Mouse (Mus musculus) lung, postnatal 4 days (tissue): Measurements from ENCODE around the gene Zfyve28.

Source experiments
- DNase-seq, 2 experiments: peaks; one replicate each; pipeline ENCODE4 v3.0.0; 2021

Zfyve28 gene

DNA sequence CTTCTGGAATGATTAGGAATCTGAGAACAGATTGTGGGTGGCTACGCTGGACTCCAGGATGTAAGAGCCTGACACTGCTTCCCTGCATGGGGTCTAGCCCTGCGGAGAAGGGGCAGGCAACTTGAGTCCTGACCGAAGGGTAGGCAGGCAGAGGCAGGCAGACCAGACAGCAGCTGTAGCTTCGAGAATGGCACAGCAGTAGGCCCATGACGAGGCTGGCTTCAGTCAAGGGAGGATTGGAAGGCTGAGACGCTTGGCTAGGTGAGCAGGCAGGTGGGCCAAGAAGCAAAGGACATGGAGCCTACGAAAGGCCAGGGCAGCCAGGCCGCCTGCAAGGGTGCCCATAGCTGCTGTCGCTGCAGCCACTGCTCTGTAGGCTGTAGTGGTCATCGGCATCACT lies 111.6 kb downstream of the Zfyve28 start:
- peak; percentile 3 to 19 for DNase-seq

DNA sequence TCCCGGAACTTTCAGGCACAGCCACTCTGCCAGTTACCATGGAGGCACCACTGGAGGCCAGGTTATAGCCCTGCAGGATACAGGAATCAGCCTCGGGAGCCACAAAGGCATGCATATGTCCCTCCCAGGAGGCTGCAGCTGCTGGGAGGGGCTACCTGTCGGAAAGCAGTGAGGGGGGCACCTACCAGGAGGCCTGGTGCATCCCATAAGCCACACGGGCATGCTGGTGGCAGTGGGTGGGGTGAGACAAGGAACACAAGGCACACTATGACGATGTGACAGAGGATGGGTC lies 112.9 kb downstream of the Zfyve28 start:
- peak; percentile 3 to 19 for DNase-seq

DNA sequence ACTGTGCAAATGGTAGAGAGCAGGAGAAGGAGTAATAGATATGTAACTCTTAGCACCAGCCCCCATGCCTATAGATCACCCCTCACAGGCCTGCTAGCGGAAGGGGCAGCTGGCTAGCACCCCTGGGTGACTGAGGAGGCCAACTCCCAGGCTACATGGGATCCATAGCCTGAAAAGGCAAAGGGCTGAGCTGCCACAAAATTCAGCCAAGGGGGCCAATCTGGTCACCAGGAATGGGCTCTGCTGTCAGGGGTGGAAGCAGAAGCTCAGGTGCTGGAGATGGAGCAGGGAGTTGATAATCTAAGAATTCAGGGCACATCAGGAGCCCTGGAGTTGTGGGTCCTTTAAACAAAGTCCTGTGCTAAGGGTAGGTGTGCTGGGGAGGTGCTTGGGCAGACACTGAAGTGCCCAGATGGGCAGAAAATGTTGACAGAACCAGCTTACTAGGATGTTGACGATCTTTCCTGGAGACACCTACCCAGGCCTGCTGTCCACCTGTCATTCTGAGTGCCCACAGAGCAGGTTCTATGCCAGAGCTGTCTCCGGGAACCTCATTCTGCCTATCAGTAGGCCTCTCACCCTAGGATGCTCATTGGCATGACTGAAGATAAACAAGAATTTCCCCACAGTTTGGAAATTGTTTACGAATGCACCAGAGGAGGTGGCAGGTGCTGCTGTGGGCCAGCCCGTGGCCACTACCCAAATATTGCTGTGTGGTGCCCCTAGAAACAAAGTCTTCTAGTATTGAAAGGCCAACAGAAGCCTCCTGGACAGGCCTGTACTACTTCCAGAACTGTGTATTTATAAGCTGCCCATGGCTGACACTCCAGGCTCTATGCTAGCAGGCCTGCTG lies 113.5 kb downstream of the Zfyve28 start:
- peak in 1 of 2 experiments; percentile 14 for DNase-seq

DNA sequence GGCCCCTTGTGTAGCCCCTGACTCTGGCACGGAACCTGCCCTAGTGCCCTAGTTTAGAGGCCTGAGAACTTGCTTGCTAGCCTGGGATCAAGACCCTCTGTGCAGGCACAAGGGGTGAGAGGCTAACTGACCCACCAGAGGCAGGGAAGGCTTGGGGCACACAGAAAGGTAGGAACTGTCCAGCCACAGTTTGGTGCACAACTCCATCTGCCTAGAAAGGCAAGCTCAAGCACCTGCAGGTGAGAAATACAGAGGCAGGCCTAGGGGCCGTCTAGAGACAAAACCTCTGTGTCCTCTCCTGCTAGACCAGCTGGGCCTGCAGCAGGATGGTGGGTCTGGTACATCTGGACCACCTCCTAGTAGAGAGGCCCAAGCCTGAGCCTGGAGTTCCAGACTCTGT lies 114.2 kb downstream of the Zfyve28 start:
- DNase-seq = no peak

DNA sequence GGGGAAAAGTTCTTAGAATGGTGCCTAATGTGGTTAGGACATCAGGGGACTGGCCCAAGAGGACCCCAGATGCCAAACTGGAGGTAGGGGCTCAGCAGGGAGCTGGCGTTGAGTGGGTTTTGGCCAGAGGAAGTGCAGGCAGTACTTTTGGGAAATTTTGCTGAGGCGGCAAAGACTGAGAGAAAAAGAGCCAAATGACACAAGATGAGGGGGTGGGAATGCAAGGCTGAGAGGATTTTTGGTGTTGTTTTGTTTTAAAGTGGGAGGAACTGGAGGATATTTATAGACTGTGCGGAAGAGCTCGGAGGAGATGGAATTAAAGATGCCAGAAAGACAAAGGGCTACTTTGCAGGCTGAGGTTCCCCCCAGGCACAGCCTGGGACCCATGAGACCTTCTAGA lies 117.5 kb downstream of the Zfyve28 start:
- DNase-seq = peak; percentile 32 to 41

DNA sequence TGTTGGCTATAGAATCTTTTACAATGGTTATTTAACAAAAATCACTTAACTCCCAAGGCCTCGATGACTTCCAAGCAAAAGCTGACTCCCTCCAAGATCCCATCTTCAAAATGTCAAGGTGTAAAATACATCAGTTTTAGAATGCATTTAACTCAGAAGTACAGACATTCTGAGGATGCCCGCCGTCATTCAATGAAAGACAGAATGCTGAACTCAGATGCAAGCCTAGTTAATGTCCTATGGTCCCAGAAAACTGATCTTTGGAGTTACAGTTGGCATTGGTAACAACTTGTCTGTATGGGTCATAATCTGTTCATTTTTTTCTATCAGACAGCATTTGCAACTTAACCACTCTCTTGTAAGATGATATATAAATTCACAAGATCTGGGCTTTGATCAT lies 118.3 kb downstream of the Zfyve28 start:
- no peak for DNase-seq

DNA sequence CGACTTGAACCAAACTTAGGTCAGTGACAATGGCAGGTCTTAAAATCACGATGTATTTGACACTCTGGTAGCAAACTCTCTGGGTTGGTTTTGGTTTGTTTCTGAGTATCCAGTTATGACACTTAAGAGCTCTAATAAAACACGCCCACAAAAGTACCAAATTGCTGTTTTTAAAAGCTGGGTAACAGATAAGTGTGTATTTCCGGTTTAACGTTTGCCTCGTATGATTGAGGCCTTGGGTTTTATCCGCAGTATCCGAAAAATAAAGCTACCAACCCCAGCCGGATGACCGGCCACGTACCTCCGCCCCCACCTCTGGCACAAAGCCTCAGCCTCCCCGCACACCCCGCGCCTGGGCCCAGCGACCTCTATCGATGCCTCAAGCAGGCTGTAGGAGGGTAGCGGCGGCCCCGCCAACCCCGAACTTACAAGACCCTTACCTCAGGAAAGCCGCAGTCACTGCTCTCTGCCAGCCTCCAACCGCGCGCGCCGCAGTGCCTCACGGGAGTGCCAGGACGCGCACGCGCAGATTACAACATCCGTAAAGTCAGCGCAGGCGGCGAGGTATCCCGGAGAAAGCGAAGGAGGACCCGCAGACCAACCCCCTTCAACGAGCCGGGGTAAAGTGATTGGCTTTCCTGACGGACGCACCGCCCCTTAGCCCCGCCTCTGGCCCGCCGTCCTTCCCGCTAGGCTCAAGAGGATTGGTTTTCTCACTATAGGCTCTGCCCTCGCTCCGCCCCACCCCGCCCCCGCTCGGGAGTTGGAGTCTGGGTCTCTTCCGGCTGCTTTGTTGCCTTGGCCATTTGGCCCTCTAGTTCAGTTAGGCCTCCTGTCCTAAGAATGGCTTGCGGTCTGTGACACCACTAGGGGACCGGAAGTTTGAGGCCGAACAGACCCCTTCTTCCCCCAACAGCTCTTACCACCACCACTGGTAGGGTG lies 119.0 kb downstream of the Zfyve28 start, which contains the start of the genes Poln and Haus3:
Gene Poln, minus strand, starts transcription at position 499 of the 942 bp plus-strand sequence.
Gene Haus3, minus strand, starts transcription at position 578 of the 942 bp plus-strand sequence.
- peak; percentile 98 to 99 for DNase-seq

DNA sequence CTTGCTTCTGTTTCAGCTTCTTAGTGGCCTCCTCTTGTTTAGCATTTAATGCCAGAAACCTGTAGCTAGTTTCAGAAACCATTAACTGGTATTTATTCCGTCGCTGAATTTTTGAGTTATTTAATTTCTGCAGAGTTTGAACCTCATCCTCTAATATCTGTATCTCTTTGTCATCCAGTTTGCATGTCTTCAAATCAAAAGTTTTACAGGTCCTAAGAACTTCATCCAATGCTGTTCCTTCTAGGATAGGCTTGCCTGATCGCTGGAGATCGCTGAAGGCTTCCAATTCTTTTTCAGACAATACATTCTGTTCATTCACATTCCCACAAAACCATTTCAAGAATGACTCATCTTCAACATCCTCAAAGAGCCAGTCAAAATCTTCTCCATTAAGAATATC lies 120.4 kb downstream of the Zfyve28 start:
- no peak for DNase-seq

DNA sequence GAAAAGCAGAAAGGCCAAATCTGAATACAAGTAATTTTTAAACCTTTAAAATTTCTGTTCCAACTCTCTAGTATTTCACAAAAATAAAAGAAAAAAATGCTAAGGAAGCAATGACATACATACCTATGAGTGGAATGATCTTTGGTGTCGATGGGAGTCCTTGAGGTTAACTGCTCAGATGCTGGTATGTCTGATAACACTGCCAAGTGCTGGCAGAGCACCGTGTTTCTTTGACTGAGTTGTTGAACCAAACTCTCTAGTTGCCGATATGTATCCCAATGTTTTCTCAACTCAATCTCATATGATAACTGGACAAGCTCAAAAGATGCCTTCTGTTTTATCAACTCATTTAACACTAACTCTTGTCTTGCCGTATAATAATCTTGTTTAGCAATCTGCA lies 122.5 kb downstream of the Zfyve28 start:
- DNase-seq = no peak

DNA sequence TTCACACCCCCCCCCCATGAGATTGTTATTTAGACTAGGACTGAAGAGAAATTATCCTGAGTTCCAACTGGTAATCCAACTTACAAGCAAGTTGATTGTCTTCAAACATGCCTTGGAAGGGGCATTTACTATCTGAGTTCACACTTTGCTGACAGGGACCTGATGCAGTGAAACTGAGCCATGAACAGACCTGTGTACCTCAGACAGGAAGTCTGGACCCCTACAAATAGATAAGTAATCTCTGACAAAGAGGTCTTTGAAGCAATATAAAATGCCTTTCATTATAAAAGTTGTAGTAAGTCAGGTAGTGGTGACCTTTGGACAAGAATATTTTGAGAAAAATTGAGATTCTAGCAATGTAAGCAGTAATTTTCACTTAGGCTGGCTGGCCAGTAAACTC lies 139.8 kb downstream of the Zfyve28 start:
- no peak for DNase-seq

DNA sequence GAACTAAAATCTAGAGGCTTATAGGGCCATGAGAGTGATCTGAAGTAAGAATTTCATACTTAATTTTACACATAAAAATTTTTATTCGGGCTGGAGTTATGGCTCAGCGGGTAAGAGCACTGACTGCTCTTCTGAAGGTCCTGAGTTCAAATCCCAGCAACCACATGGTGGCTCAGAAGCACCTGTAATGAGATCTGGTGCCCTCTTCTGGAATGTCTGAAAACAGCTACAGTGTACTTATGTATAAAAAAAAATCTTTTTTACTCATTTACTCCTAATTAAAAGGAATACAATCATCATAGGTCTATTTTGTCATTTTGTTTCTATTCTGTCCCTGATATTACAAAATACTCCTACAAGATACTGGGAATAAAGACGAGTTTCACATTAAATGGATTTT lies 140.7 kb downstream of the Zfyve28 start:
- no peak for DNase-seq
